Mouse (Mus musculus) mouse trophoblast stem cell (cell line): Measurements from ENCODE around the gene Npcd.

Experiments used
- in situ Hi-C, 2 experiments: fragments of 300-500 bp; cut with MseI, MboI; formaldehyde crosslinking; loops; 2 replicates in 1 of 2; 3 replicates in 1 of 2; pipeline ENCODE4 v1.15.1; 2025

Npcd gene

GRCm38 (mm10) chr15:79766586-79767071 is 67.4 kb downstream of the Npcd start:
- in situ Hi-C loops, result no loop called here

- in situ Hi-C loops, result no loop called here
These were observed 67.9 kb downstream of the Npcd start for GRCm38 (mm10) chr15:79766168-79766567.

- in situ Hi-C loops, result no loop called here
These were observed 68.7 kb downstream of the Npcd start for GRCm38 (mm10) chr15:79765361-79765760.

- in situ Hi-C loops, result no loop called here
These were observed 69.3 kb downstream of the Npcd start for GRCm38 (mm10) chr15:79764539-79765267.

- in situ Hi-C loops, result no loop called here
These were observed 70.3 kb downstream of the Npcd start for GRCm38 (mm10) chr15:79763601-79764246.

GRCm38 (mm10) chr15:79763001-79763400 is 71.0 kb downstream of the Npcd start:
- in situ Hi-C loops, result no loop called here

- in situ Hi-C loops, result no loop called here
These were observed 73.1 kb downstream of the Npcd start for GRCm38 (mm10) chr15:79760956-79761355.

GRCm38 (mm10) chr15:79757118-79757517 is 76.9 kb downstream of the Npcd start:
- in situ Hi-C loops, result no loop called here

- in situ Hi-C loops, result no loop called here
These were observed 77.9 kb downstream of the Npcd start for GRCm38 (mm10) chr15:79755977-79756625.

GRCm38 (mm10) chr15:79755176-79755575 is 78.9 kb downstream of the Npcd start:
- in situ Hi-C loops, result no loop called here

GRCm38 (mm10) chr15:79753873-79754272 is 80.2 kb downstream of the Npcd start:
- in situ Hi-C loops, result no loop called here

- in situ Hi-C loops, result no loop called here
These were observed 80.7 kb downstream of the Npcd start for GRCm38 (mm10) chr15:79753420-79753752.

GRCm38 (mm10) chr15:79752742-79753419 is 81.2 kb downstream of the Npcd start:
- in situ Hi-C loops, result no loop called here

- in situ Hi-C loops, result no loop called here
These were observed 82.3 kb downstream of the Npcd start for GRCm38 (mm10) chr15:79751772-79752171.

- in situ Hi-C loops, result no loop called here
These were observed 83.8 kb downstream of the Npcd start for GRCm38 (mm10) chr15:79750266-79750665.

GRCm38 (mm10) chr15:79749162-79749561 is 84.9 kb downstream of the Npcd start:
- in situ Hi-C loops, result no loop called here

GRCm38 (mm10) chr15:79747998-79748397 is 86.0 kb downstream of the Npcd start:
- in situ Hi-C loops, result no loop called here

GRCm38 (mm10) chr15:79745883-79746282 is 88.2 kb downstream of the Npcd start:
- in situ Hi-C loops, result no loop called here

GRCm38 (mm10) chr15:79745312-79745711 is 88.7 kb downstream of the Npcd start:
- in situ Hi-C loops, result no loop called here

- in situ Hi-C loops, result no loop called here
These were observed 89.3 kb downstream of the Npcd start for GRCm38 (mm10) chr15:79744742-79745141.

GRCm38 (mm10) chr15:79744001-79744400 is 90.0 kb downstream of the Npcd start:
- in situ Hi-C loops, result no loop called here

- in situ Hi-C loops, result no loop called here
These were observed 91.4 kb downstream of the Npcd start for GRCm38 (mm10) chr15:79742706-79743023.
